Mouse (Mus musculus): ENCODE measurements around the gene Rps10. TPM values are rescaled to one million over a fixed set of nuclear protein-coding genes. Genes with fewer than 3 reads are reported as not detected.

The Rps10 gene
- total and polyA plus RNA-seq, 3 experiments, result 2,522 to 3,437 (median 3,351) TPM

- Histone ChIP-seq H3K9me3 (replicated peaks; ENCODE audit: low read length) (no peaks in the 10 kb centered on the region), H3K4me3 (replicated peaks in 1 of 3; ENCODE audit: low read depth in 2 of 3, low read length in 2 of 3, poor library complexity in 1 of 3) (no peak overlapping the region), H3K9ac (ENCODE audit: insufficient read depth, low read depth) (no peak overlapping the region), H3K79me2 (replicated peaks; ENCODE audit: control insufficient read depth, extremely low read depth, insufficient read depth, poor library complexity, severe bottlenecking) (peaks cover 23% of the 10 kb centered on the region), H3K4me1 (ENCODE audit: control insufficient read depth in 1 of 2, insufficient read depth in 2 of 2) (peaks cover 0 to 16% of the 10 kb centered on the region in 2 experiments; a peak in 2 of 4 replicates), H3K36me3 (replicated peaks in 1 of 2; ENCODE audit: control insufficient read depth in 1 of 2, insufficient read depth in 1 of 2, low read length in 1 of 2) (peaks cover 12 to 75% of the 10 kb centered on the region in 2 experiments), H3K27me3 (replicated peaks) (no peaks in the 10 kb centered on the region), H3K27ac (ENCODE audit: insufficient read depth, low read depth) (no peak overlapping the region), H3K4me2 (ENCODE audit: insufficient read depth, low read depth, poor library complexity, severe bottlenecking) (no peak overlapping the region)
- in situ Hi-C loops (cut with MboI; ENCODE audit: low pct_ligation_motif_present, low pct_unique_long_range_greater_than_20kb, low sequenced_read_pairs), result no loop called here
- dilution Hi-C loops (cut with MboI; ENCODE audit: extremely low pct_ligation_motif_present, extremely low pct_unique_long_range_greater_than_20kb, low sequenced_read_pairs), result no loop called here
- TF ChIP-seq NELFE (IDR thresholded peaks at IDR 0.05; ENCODE audit: low read depth, low read length), result no peak
- DNase-seq (ENCODE audit: extremely low read depth), result no peak
Measured at GRCm38 (mm10) chr17:27611994-27612393, 24.5 kb downstream of the Rps10 start.

GRCm38 (mm10) chr17:27611519-27611884 is 25.0 kb downstream of the Rps10 start:
- H3K27me3 ChIP-seq (replicated peaks), result no peaks in the 10 kb centered on the region
- H3K4me2 ChIP-seq (ENCODE audit: insufficient read depth, low read depth, poor library complexity, severe bottlenecking), result no peak overlapping the region
- H3K36me3 ChIP-seq (replicated peaks in 1 of 2; ENCODE audit: control insufficient read depth in 1 of 2, insufficient read depth in 1 of 2, low read length in 1 of 2), result peaks cover 9 to 73% of the 10 kb centered on the region in 2 experiments
- peaks cover 21% of the 10 kb centered on the region for H3K79me2 ChIP-seq (replicated peaks; ENCODE audit: control insufficient read depth, extremely low read depth, insufficient read depth, poor library complexity, severe bottlenecking)
- H3K27ac ChIP-seq (ENCODE audit: insufficient read depth, low read depth), result no peak overlapping the region
- dilution Hi-C loops (cut with MboI; ENCODE audit: extremely low pct_ligation_motif_present, extremely low pct_unique_long_range_greater_than_20kb, low sequenced_read_pairs), result no loop called here
- H3K4me1 ChIP-seq (ENCODE audit: control insufficient read depth in 1 of 2, insufficient read depth in 2 of 2), result peaks cover 0 to 16% of the 10 kb centered on the region in 2 experiments; a peak in 2 of 4 replicates
- H3K4me3 ChIP-seq (replicated peaks in 1 of 3; ENCODE audit: low read depth in 2 of 3, low read length in 2 of 3, poor library complexity in 1 of 3), result no peak overlapping the region
- TF ChIP-seq ZC3H11A (IDR thresholded peaks at IDR 0.05; ENCODE audit: low read depth, low read length) (no peak), KAT2A (IDR thresholded peaks at IDR 0.05; ENCODE audit: insufficient replicate concordance, low read length) (no peak), EP300 (IDR thresholded peaks at IDR 0.05; ENCODE audit: low read length) (no peak), POLR2A (IDR thresholded peaks at IDR 0.05; ENCODE audit: low read depth, low read length) (no peak), NELFE (IDR thresholded peaks at IDR 0.05; ENCODE audit: low read depth, low read length) (no peak), USF2 (conservative IDR thresholded peaks at IDR 0.05; ENCODE audit: low read depth, low read length) (no peak), ZNF384 (IDR thresholded peaks at IDR 0.05; ENCODE audit: low read depth, low read length) (no peak), BHLHE40 (IDR thresholded peaks at IDR 0.05; ENCODE audit: low read depth, low read length) (no peak), CHD1 (IDR thresholded peaks at IDR 0.05; ENCODE audit: low read depth, low read length) (no peak), IRF4 (IDR thresholded peaks at IDR 0.05; ENCODE audit: low read depth, low read length) (no peak), CTCF (conservative IDR thresholded peaks at IDR 0.05 in 1 of 2, IDR thresholded peaks at IDR 0.05 in 1 of 2; ENCODE audit: low read depth in 2 of 2, low read length in 2 of 2) (no peak), ETS1 (conservative IDR thresholded peaks at IDR 0.05; ENCODE audit: low read depth, low read length) (no peak), MAFK (IDR thresholded peaks at IDR 0.05; ENCODE audit: insufficient replicate concordance, low read length) (no peak)
- no peak for DNase-seq (ENCODE audit: extremely low read depth)
- in situ Hi-C loops (cut with MboI; ENCODE audit: low pct_ligation_motif_present, low pct_unique_long_range_greater_than_20kb, low sequenced_read_pairs), result no loop called here
- H3K9me3 ChIP-seq (replicated peaks; ENCODE audit: low read length), result no peaks in the 10 kb centered on the region
- H3K9ac ChIP-seq (ENCODE audit: insufficient read depth, low read depth), result no peak overlapping the region
